Mouse (Mus musculus): ENCODE measurements at regions not wholly inside any gene's neighbourhood (a gene's known extent, or its start where the extent isn't known, plus 50 kb on each side); places are given as distances from the start of the nearest gene placed in this dataset.

DNA sequence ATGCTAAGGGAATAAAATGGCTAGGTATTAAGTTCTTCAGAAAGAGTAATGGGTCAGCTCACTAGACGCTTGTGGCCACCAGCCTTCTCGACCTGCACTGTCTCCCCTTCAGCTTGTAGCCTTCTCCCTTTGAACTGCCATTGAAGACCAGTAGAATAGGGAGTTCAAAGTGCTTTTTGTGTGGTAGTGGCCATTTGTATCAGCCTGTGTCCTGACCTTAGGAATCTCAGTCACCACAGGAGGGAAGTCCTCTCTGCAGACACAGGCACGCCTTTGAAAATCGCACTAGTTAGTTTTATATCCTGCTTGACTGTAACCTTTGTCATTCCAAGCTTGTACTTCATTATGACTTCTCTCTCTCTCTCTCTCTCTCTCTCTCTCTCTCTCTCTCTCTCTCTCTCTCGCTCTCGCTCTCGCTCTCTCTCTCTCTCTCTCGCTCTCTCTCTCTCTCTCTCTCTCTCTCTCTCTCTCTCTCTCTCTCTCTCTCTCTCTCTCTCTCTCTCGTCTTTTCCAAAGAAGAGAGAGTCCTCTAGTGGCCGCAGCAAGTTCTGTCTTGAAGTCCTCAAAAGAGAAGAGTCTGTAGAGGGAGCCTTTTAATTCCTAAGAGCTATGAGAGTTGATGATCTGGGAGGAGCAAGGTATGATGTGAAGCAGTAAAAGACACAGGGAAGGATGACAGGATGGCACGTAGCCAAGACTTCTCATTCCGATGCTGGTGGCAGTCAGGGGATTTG lies 147.6 kb upstream of the Usp25 start:
- TF ChIP-seq GATA1 (IDR thresholded peaks at IDR 0.05; ENCODE audit: low read length) = no peak

DNA sequence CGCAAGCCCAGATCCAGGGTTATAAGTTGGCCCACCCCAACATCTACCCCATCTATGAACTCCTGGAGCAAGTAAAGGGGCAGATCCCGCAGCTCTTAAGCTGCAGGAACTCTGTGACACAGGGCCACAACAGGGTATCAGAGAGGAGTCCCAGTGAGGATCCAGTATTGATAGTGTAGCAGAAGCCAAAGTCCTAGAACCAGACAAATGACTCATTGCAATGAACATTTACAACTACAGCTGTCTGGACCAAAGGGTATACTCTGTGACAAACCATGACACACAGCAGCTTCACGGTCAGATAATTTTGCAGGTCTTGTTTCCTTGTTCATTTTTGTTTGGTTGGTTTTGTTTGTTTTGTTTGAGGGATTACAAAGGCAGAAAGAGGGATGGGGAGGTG lies 149.1 kb upstream of the Usp25 start:
- no peak for TF ChIP-seq GATA1 (IDR thresholded peaks at IDR 0.05; ENCODE audit: low read length)

DNA sequence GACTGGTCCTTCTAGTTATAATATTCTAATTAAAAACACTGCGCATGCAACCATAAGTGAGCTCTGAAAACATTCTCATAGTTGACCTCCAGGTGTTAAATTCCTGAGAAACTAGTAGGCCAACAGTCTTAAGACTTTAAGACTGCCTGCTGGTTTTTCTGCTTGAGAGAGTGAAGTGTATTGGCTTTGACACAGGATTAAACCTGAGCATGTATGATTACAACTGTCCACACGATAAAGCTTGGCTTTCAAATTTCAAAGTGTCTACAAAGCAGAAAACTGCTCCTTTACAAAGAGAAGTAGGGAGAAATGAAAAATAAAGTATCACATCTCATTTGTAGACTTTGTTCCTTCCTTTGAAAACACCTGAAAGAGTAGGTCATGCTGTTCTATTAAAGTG lies 157.7 kb upstream of the Usp25 start:
- no peak for TF ChIP-seq GATA1 (IDR thresholded peaks at IDR 0.05; ENCODE audit: low read length)

DNA sequence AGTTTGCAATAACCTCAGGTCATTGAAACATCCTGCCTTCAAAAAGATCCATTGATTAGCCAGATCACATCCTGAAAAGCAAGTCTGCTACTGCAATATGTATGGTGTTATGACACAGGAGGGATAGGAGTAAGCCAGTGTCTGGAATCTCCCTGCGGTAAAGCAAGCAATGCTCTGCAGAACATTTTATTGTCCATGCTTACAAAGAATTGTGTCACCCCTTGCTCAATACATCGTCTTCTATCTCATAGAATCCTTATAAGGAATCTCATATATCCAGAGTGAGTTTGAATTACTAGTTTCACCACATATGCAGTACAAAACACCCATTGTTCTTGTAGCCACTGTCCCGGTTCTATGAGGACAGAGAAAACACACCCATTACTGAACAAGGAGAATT lies 162.1 kb upstream of the Usp25 start:
- no peak for TF ChIP-seq GATA1 (IDR thresholded peaks at IDR 0.05; ENCODE audit: low read length)

DNA sequence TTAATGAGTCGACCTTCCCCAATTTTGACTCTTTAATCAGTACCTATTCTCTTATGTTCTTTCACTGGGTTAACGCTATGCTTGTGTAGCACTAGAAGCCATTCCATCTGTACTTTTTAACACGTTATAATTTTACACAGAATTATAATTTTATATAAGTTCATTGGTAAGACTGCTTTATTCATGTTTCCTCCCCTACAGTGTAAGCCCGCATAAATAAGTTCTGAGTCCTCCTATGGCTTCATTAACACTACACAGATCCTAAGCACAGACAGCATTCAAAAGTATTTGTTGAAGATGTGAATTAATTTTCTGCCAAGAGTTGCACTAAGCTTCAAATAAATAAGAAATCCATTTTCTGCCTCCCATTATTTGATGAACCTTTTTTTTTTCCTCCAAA lies 176.1 kb upstream of the Usp25 start:
- TF ChIP-seq GATA1 (IDR thresholded peaks at IDR 0.05; ENCODE audit: low read length) = no peak

DNA sequence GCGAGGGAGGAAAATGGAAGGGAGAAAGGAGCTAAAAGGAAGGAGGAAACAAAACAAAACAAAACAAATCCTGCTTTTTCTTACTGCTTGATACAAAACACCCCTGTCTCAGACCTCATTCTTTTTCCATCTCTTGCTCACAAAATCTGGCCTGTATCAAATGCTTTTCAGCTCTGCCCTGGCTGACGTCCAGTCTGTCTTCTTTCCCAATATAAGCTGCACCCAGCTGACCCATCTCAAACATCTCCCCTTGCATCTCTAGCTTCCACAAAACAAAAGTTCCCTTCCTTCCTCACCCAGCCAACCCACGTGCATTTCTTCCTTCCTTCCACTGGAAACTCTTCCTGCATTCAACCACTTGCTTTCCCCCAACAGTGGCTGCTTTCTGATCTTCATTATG lies 183.1 kb upstream of the Usp25 start:
- TF ChIP-seq GATA1 (IDR thresholded peaks at IDR 0.05; ENCODE audit: low read length) = no peak

DNA sequence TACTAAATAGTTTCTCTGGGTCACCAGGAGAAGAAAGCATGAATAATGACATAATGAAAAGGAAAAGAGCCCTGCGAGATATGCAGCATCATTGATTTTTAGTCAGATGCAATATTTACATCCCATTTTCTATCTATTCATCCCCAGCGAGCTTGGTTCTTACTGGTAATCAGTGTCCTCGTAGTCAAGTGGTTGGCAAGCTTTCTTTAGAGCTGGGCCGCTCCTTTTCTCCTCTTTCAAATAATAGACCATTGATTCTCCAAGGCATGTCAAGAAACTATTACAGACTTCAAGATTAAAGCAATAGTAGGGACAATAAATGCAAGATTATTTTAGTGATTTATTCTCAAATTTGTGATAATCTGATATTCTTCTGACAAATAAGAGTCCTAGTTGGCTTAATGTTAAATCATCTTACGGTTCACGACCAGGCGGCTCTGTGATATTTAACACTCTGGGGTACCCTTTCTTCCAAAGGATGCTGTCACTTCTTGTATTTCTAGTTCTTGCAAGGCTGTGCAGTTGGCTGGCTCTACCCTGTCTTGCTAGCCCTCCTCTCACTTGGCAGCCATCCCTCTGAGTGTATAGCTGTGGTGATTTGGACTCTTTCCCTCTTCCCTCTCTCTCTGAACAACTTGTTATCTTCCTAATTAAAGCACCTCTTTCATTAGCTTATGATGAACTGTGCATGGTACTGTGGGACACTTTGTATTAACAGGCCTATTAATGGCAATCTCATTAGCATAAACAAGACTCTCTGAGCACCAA lies 185.6 kb upstream of the Usp25 start:
- TF ChIP-seq GATA1 (IDR thresholded peaks at IDR 0.05; ENCODE audit: low read length) = no peak

DNA sequence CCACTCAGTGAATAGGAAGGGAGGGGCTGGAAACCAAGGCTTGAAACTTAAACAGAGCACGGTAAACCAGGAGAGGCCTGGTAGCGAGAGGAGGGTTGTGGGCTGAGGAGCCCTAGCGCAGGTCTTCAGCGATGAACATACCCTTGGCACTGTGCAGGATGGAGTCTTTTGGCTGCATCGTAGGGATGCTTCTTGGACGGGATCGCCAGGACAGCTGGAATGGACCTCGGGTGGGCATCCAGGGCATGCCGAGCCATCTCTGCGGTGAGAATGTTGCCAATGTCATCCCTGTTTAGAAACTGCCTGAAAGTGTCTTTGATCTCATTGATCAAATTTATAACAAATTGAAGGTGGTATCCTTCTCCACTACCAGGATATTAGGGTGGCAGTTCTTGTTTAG lies 192.2 kb upstream of the Usp25 start:
- no peak for TF ChIP-seq GATA1 (IDR thresholded peaks at IDR 0.05; ENCODE audit: low read length)

DNA sequence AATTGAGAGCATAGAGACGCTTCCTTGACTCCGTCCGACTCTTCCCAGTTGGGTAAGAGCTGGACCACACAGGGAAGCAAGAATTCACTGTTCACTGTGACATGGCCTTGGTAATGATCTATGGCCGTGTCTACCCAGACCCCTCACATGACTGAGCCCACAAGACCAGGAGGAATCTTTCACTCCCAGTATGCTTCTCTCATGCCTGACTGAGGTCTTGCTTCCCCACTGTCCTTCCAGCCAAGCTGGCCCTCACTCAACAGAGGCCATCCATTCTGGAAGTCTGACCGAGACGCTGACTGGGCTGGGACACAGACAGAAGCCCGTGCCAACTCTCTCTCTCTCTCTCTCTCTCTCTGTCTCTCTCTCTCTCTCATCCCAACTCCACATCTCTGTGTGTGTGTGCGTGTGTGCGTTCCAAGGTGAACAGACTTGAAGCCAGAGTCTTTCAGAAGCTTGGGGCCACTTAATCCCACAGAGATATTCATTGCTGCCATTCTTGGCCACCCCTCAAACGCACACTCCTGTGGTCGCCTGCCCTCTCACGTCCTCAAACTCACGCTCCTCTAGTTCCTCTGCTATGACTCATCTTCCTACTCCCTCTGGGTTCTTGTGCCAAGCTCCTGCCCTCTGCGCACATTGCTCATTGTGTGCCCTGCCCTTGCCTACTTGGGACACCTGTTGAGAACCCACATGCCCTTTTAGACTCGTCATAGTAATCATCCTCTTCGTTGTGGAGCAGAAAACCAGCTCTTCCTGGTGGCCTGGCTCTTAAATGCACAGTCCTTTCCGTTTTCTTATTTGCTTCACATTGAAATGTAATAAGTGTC lies 197.2 kb upstream of the Usp25 start:
- TF ChIP-seq GATA1 (IDR thresholded peaks at IDR 0.05; ENCODE audit: low read length) = no peak

DNA sequence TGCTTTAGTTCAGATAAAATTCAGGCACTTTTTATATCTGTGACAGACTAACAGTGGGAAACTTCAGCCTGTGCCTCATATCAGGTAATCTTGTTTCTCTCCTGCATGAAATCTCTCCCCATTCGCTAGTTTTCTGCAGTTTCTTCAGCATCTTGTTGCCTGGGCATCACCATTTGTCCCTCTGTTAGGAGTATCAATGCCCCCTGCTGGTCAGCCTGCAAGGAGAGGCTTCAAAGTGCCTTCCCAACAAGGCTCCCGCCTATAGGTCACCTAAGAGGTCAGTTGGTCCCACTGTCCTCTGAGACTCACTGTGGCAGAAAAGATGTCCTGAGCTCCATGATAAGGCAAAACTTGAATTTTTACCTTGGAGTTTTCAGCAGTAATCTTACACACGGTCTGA lies 209.8 kb upstream of the Usp25 start:
- TF ChIP-seq GATA1 (IDR thresholded peaks at IDR 0.05; ENCODE audit: low read length) = no peak

DNA sequence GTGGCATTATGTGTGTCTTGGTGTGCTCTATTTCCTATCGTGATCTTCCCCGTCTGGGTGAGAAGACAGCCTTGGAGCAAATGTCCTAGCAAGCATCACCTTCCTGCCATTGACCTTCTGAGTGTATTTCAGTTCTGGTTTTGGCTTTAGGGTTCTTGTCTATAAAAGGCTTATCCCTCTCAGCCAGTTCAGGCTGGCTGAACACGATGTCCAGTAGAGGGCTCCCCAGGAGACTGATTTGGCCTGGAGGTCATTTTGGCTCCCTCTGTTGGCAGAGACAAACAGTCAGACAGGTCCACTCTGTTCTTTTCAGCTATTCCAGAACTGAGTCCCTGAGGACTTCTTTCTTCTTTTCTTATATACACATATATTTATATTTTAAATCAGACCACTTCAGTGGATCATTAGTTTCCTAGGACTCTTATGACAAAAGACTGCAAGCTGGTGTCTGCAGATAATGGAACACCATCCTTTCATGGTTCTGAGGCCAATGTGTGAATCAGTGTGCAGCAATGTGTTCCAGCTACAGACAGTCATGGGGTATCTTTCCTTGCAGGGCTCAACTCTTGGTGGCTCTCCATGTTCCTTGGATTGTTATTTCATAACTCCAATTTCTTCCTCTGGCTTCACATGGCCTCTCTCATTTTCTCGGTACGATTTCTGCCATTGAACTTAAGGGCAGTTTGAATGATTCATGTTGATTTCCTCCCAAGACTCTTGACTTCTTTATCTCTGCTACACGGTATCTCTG lies 226.9 kb upstream of the Usp25 start:
- no peak for TF ChIP-seq GATA1 (IDR thresholded peaks at IDR 0.05; ENCODE audit: low read length)

DNA sequence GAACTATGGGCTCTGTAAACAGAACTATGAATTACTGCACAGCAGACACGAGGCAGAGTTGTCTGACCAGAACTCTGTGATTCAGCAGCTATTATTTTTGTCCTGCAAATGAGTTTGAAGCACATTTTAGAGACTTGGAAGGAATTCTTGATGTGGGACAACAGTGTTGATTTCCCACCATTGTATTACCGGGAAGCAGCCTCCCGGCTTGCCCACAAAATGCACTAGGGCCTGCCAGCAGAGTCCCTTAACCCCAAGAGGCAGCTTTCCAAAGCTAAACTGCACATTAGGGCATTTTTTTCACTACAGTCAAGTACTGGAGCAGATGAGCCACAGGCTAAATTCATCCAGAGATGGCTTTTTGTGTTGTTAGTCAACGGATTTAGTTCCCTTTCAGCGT lies 230.8 kb upstream of the Usp25 start:
- TF ChIP-seq GATA1 (IDR thresholded peaks at IDR 0.05; ENCODE audit: low read length) = no peak

DNA sequence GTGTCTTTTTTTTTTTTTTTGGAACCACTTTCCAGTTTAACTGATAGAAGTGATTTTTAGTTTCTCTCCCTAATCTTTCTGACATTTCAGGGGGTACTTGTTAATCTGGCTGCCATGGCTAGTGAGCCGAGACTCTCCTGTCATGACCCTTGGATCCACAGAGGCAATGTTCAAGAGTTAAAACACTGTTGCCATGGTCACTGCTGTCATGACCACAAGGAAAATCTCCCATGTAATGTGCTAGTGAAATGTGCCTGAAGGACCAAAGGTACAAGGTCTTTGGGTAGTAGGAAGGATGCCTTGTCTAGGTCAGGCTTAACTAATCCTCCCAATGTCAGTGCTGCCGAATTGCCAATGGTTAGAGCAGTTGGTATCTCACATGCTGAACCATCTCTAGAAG lies 237.7 kb upstream of the Usp25 start:
- TF ChIP-seq GATA1 (IDR thresholded peaks at IDR 0.05; ENCODE audit: low read length) = no peak

DNA sequence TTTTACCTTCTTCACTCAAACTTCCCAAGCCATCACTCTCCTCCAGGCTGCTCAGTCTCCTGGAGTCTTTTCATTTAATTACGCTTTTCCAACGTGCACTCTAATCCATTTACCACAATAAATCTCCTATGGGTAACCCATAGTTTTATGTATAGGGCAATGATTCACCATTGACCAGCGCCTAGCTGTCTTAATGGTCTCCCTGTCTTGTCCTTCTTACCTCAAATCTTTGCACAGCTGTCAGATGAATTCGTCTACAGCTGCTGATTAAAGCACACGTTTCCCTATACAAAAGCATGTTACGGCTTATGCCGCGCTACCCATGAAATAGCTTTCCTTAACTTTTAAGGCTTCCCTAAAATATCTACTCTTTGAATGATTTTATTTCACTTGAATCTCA lies 239.5 kb upstream of the Usp25 start:
- no peak for TF ChIP-seq GATA1 (IDR thresholded peaks at IDR 0.05; ENCODE audit: low read length)

DNA sequence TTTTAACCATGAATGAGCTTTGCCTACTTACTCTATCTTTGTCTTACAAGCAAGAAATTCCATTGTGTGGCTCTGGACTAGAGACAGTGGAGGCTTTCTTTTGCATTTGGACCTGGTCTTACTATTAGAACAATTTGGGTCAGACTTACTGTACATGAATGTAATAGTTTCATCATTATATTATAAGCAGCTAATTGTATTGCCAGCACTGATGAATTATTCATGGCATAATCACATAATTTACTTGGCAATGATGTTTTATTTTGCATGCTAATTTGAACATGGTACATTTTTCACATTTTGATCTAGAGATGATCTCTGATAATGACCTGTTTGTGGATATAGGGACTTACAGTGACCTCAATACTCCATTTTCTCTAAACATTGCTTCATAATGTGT lies 240.0 kb upstream of the Usp25 start:
- no peak for TF ChIP-seq GATA1 (IDR thresholded peaks at IDR 0.05; ENCODE audit: low read length)

DNA sequence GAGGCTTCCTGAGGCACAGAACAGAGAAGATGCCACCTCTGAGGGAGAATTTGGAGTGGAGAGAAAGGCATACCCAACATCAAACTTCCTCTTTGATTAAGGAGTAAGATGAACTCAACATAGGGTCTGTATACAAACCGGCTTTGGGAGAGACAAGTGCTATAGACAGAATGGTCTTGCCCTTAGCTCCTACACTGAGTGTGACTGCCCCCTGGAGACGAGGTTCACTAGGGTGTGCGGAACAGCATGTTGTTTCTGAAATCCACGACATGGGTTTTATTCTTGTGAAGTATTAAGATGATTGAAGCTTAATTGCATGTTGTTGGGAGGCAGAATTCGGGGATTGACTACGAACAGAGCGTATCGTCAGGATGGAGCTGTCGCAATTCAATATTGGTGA lies 244.9 kb upstream of the Usp25 start:
- TF ChIP-seq GATA1 (IDR thresholded peaks at IDR 0.05; ENCODE audit: low read length) = no peak
